Mouse (Mus musculus) gastrocnemius, adult 8-10 months (tissue): ENCODE results near the gene Glul. TPM values are rescaled to one million over a fixed set of nuclear protein-coding genes. Genes with fewer than 3 reads are reported as not detected.
A peak's percentile ranks its signal among the peaks of the same experiment; 100 is the strongest.

Experiments
- microRNA-seq: library from miRNA; unstranded; fragments of <30 nt; microRNA quantifications from one replicate; pipeline ENCODE4 v1.2.0, GENCODE M21; 2022
- total RNA-seq, 4 experiments: library from RNA; stranded (reverse); gene quantifications; 2 replicates each; pipeline ENCODE4 v1.2.4; 2022

The Glul gene
- total RNA-seq, 4 experiments from 2014 or later, result 294 to 919 (median 442) TPM

Small RNA genes lying within 50 kb of the gene (microRNA-seq; reads per million reads assigned to microRNA genes)
- gene Mir8114, result 10.8 reads per million, percentile 6 among the genes with 10 or more reads in this experiment

Other genes starting within 250 kb of the Glul start
- gene Rgs8, start 246.9 kb upstream of the Glul start, total RNA-seq, result not detected
- under 1 TPM; 0.52 to 0.91 (median 0.71) TPM for gene Rgs16, start 159.6 kb upstream of the Glul start, total RNA-seq
- 1 to 10 TPM in 3 of 4 experiments, under 1 TPM in 1; 0.63 to 1.8 (median 1.2) TPM for gene Rnasel, start 150.5 kb upstream of the Glul start, total RNA-seq
- gene Rgsl1, start 55.8 kb upstream of the Glul start, total RNA-seq, result under 1 TPM in 1 of 4 experiments, not detected in 3; 0.09 TPM
- not detected for gene Teddm1b, start 25.6 kb upstream of the Glul start, total RNA-seq
- gene Teddm1a, start 8.2 kb upstream of the Glul start, total RNA-seq, result not detected
- gene Teddm2, start 284 bp downstream of the Glul start, total RNA-seq, result 1 to 10 TPM; 1.7 to 2.9 (median 2.4) TPM